Mouse (Mus musculus) kidney, postnatal 0 days (tissue): ENCODE measurements around the gene Itpr1. TPM values are rescaled to one million over a fixed set of nuclear protein-coding genes. Genes with fewer than 3 reads are reported as not detected.
A peak's percentile ranks its signal among the peaks of the same experiment; 100 is the strongest.

Source experiments
- ATAC-seq: fragments of 200-750 bp; cut with Nextera tagmentation; replicated peaks from 2 replicates; pipeline ENCODE4 v1.8.0; 2017; ENCODE audit warnings: low read depth, moderate number of reproducible peaks, moderate TSS enrichment, moderate library complexity; ENCODE audit not compliant: low FRiP score
- DNase-seq: peaks from one replicate; pipeline ENCODE4 v3.0.0-alpha.2; 2016; ENCODE audit warnings: low spot score
- H3K27ac ChIP-seq: fragments of 300-500 bp; sonication (generic); 2 replicates; pipeline ENCODE4 v1.5.1; 2014; ENCODE audit warnings: mild to moderate bottlenecking
- H3K27me3 ChIP-seq: fragments of 300-500 bp; sonication (generic); 2 replicates; pipeline ENCODE4 v1.6.1; 2014; ENCODE audit warnings: low read length, mixed read lengths; ENCODE audit not compliant: insufficient read depth
- H3K36me3 ChIP-seq: fragments of 300-500 bp; sonication (generic); 2 replicates; pipeline ENCODE4 v1.6.1; 2014; ENCODE audit warnings: low read length, mixed read lengths; ENCODE audit not compliant: insufficient read depth
- H3K4me1 ChIP-seq: fragments of 300-500 bp; sonication (generic); replicated peaks from 2 replicates; pipeline ENCODE4 v1.6.1; 2014; ENCODE audit warnings: antibody characterized with exemption, low read length, mixed read lengths; ENCODE audit not compliant: insufficient read depth
- H3K4me2 ChIP-seq: fragments of 300-500 bp; sonication (generic); 2 replicates; pipeline ENCODE4 v1.6.1; 2014; ENCODE audit warnings: mild to moderate bottlenecking, low read length, moderate library complexity, mixed read lengths
- H3K4me3 ChIP-seq: fragments of 300-500 bp; sonication (generic); replicated peaks from 2 replicates; pipeline ENCODE4 v1.5.1; 2014; ENCODE audit warnings: low read depth, low read length
- H3K9ac ChIP-seq: fragments of 300-500 bp; sonication (generic); 2 replicates; pipeline ENCODE4 v1.6.1; 2014; ENCODE audit warnings: low read depth, low read length
- H3K9me3 ChIP-seq: fragments of 300-500 bp; sonication (generic); replicated peaks from 2 replicates; pipeline ENCODE4 v1.6.1; 2016; ENCODE audit warnings: low read length, inconsistent platforms, mixed read lengths
- CTCF ChIP-seq: IDR thresholded peaks from 2 replicates; pipeline ENCODE4 v1.5.1; 2016; ENCODE audit warnings: antibody characterized with exemption, low read depth, mild to moderate bottlenecking, moderate library complexity
- WGBS: fragments of 180-500 bp; shearing (Covaris S2); extraction: QIAGEN DNeasy Blood & Tissue Kit; methylation state at CpG from one replicate; pipeline ENCODE4 v1.1.7; 2014; 5-methylcytosine and 5-hydroxymethylcytosine counted together
- polyA plus RNA-seq: library from polyadenylated mRNA; unstranded; fragments of >200 nt; fragmentation: Nextera tagmentation; extraction: Ambion mirVana; gene quantifications from 2 replicates; pipeline ENCODE4 v1.2.1, GENCODE M21; 2015

The Itpr1 gene
- polyA plus RNA-seq, 1 experiment from 2014 or later = 21.2 TPM

GRCm38 (mm10) chr6:108401412-108401955 lies 188.6 kb downstream of the Itpr1 start:
- Histone ChIP-seq H3K27ac (no peak overlapping the region), H3K4me1 (no peaks in the 10 kb centered on the region), H3K9me3 (no peaks in the 10 kb centered on the region), H3K36me3 (peaks cover 79% of the 10 kb centered on the region), H3K4me3 (no peak overlapping the region), H3K4me2 (no peak overlapping the region), H3K27me3 (no peaks in the 10 kb centered on the region), H3K9ac (no peak overlapping the region)
- no peak for ATAC-seq
- 72% methylated on average over 10 of the region's 10 CpGs for WGBS
- peak; percentile 62 for TF ChIP-seq CTCF
- DNase-seq = peak; percentile 50

GRCm38 (mm10) chr6:108404736-108405135 lies 191.8 kb downstream of the Itpr1 start:
- H3K9ac ChIP-seq = no peak overlapping the region
- peaks cover 70% of the 10 kb centered on the region for H3K36me3 ChIP-seq
- WGBS = 86% methylated on average over 8 of the region's 8 CpGs
- DNase-seq = no peak
- H3K9me3 ChIP-seq = no peaks in the 10 kb centered on the region
- no peak overlapping the region for H3K27ac ChIP-seq
- no peak for ATAC-seq
- H3K4me3 ChIP-seq = no peak overlapping the region
- no peaks in the 10 kb centered on the region for H3K4me1 ChIP-seq
- H3K27me3 ChIP-seq = no peaks in the 10 kb centered on the region
- H3K4me2 ChIP-seq = no peak overlapping the region
- no peak for TF ChIP-seq CTCF

- H3K4me2 ChIP-seq = no peak overlapping the region
- no peaks in the 10 kb centered on the region for H3K27me3 ChIP-seq
- no peaks in the 10 kb centered on the region for H3K4me1 ChIP-seq
- no peak overlapping the region for H3K27ac ChIP-seq
- no peaks in the 10 kb centered on the region for H3K9me3 ChIP-seq
- ATAC-seq = peak; percentile 57
- WGBS = 94% methylated on average over 3 of the region's 3 CpGs
- no peak overlapping the region for H3K9ac ChIP-seq
- peaks cover 50% of the 10 kb centered on the region for H3K36me3 ChIP-seq
- no peak overlapping the region for H3K4me3 ChIP-seq
- TF ChIP-seq CTCF = peak; percentile 97
- DNase-seq = peak; percentile 84
Observed at GRCm38 (mm10) chr6:108408053-108408452, 195.2 kb downstream of the Itpr1 start.

- no peak overlapping the region for H3K9ac ChIP-seq
- H3K9me3 ChIP-seq = no peaks in the 10 kb centered on the region
- ATAC-seq = no peak
- no peak for DNase-seq
- peaks cover 50% of the 10 kb centered on the region for H3K36me3 ChIP-seq
- no peak overlapping the region for H3K27ac ChIP-seq
- no peaks in the 10 kb centered on the region for H3K27me3 ChIP-seq
- WGBS = 93% methylated on average over 5 of the region's 5 CpGs
- H3K4me3 ChIP-seq = no peak overlapping the region
- H3K4me2 ChIP-seq = no peak overlapping the region
- H3K4me1 ChIP-seq = no peaks in the 10 kb centered on the region
- TF ChIP-seq CTCF = no peak
Observed at GRCm38 (mm10) chr6:108408726-108409125, 195.8 kb downstream of the Itpr1 start.

- Histone ChIP-seq H3K4me2 (no peak overlapping the region), H3K9ac (no peak overlapping the region), H3K27me3 (no peaks in the 10 kb centered on the region), H3K36me3 (peaks cover 43% of the 10 kb centered on the region), H3K27ac (no peak overlapping the region), H3K4me3 (no peak overlapping the region), H3K9me3 (no peaks in the 10 kb centered on the region), H3K4me1 (no peaks in the 10 kb centered on the region)
- ATAC-seq (no peak; the same call in 1 of the 2 replicates), DNase-seq (no peak)
- no peak for TF ChIP-seq CTCF
- 71% methylated on average over 16 of the region's 16 CpGs for WGBS
Observed at GRCm38 (mm10) chr6:108410771-108411170, 197.9 kb downstream of the Itpr1 start.

GRCm38 (mm10) chr6:108411201-108411600 lies 198.3 kb downstream of the Itpr1 start:
- no peak for ATAC-seq
- Histone ChIP-seq H3K27ac (no peak overlapping the region), H3K4me3 (no peak overlapping the region), H3K4me1 (no peaks in the 10 kb centered on the region), H3K36me3 (peaks cover 39% of the 10 kb centered on the region), H3K9ac (no peak overlapping the region), H3K27me3 (no peaks in the 10 kb centered on the region), H3K4me2 (no peak overlapping the region), H3K9me3 (no peaks in the 10 kb centered on the region)
- TF ChIP-seq CTCF = no peak
- DNase-seq = no peak
- 66% methylated on average over 4 of the region's 4 CpGs for WGBS

- WGBS = 94% methylated on average over 8 of the region's 8 CpGs
- H3K4me3 ChIP-seq = no peak overlapping the region
- DNase-seq = no peak
- H3K27me3 ChIP-seq = no peaks in the 10 kb centered on the region
- H3K4me2 ChIP-seq = no peak overlapping the region
- no peak for TF ChIP-seq CTCF
- no peak for ATAC-seq
- peaks cover 38% of the 10 kb centered on the region; the same call in 1 of the 2 replicates for H3K36me3 ChIP-seq
- no peak overlapping the region for H3K27ac ChIP-seq
- H3K4me1 ChIP-seq = no peaks in the 10 kb centered on the region
- no peaks in the 10 kb centered on the region for H3K9me3 ChIP-seq
- no peak overlapping the region for H3K9ac ChIP-seq
Observed at GRCm38 (mm10) chr6:108413006-108413405, 200.1 kb downstream of the Itpr1 start.
